Mouse (Mus musculus): Measurements from ENCODE around the gene Slc39a7.
"Not testable (repeated sequence)": the region's sequence is repeated elsewhere in the genome, so short reads cannot be mapped to it uniquely, and the experiment has no call there.

Slc39a7 gene

DNA sequence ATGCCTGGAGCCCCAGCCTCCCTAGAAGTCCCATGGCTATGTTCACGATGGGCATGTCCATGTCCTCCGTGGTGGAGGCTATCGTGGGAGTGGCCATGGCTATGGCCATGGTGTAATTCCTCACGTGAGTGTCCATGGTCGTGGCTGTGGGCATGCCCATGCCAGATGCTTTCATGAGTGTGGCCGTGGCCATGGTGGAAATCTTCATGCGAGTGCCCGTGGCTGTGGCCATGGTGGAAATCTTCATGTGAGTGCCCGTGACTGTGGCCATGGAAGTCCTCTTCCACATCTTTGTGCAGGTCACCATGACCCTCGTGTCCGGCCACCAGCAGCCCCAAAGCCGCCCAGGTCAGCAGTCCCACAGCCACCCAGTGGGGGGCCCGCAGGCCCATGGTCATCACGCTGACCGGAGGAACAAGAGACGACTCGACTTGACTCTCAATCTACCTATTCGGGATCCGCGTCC is 588 bp downstream of the Slc39a7 start:
- no peak for DNase-seq (ENCODE audit: inconsistent ontology term)

DNA sequence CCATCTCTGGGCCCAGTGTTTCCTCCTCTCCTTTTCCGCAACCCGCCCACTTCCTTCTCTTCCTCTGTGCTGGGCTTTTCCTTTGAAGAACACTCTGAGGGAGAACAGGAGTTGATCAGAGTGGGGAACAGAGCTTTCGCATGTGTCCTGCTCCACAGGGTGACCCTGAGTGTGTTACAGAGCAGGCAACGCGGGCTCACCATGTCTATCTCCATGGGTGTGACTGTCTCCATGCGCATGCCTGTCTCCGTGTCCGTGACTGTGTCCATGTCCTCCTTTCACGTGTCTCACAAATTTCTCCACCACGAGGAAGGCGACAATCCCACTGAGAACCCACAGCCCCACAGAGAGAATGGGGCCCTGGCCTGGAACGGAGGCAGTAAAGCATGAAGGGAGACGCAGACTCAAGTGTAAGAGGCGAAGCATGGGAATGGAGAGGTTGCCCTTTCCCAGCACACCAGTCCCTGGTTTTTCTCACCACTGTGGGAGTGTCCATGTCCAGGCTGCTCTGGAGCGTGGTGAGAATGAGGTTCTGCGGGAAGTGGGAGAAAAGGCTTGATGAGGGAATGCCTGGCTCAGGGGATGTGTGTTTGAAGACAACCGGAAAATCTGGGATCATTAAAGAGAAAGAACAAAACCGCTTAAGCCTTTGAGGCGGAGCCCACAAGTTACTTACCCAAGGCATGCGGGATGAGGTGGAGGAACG is 1.4 kb downstream of the Slc39a7 start:
- no peak for DNase-seq (ENCODE audit: inconsistent ontology term)

DNA sequence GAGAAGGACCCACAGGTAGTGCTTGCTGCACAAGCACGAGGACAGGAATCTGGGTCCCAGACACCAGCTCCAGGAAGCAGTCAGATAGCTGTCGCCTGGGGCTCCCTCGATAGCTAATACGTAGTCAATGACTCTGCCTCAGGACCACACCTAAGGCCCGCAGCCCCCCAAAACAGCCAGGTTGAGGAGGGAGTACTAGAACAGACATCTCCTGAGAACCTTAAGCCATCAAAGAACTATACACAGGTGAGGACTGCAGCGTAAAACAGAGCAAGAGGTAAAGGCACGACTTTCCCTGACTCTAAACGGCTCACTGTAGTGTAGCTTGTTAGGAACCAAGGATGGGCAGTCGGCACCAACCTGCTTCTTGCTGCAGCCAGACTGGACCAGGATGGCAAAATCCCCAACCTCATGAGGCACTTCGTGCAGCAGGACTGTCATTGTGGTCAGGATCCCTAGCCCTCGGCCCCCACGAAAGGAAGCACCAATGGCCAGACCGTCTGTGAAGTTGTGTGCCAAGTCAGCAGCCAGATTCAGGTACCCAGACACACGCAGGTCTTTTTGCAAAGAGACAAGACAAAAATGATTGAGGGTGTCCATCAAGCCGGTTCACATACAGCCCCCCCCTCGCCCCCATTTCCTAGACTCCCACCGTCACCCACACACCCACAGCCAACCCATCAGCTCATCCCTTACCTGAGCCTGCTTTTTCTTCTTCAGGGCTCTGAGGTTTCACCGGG is 2.2 kb downstream of the Slc39a7 start:
- no peak for DNase-seq (ENCODE audit: inconsistent ontology term)

DNA sequence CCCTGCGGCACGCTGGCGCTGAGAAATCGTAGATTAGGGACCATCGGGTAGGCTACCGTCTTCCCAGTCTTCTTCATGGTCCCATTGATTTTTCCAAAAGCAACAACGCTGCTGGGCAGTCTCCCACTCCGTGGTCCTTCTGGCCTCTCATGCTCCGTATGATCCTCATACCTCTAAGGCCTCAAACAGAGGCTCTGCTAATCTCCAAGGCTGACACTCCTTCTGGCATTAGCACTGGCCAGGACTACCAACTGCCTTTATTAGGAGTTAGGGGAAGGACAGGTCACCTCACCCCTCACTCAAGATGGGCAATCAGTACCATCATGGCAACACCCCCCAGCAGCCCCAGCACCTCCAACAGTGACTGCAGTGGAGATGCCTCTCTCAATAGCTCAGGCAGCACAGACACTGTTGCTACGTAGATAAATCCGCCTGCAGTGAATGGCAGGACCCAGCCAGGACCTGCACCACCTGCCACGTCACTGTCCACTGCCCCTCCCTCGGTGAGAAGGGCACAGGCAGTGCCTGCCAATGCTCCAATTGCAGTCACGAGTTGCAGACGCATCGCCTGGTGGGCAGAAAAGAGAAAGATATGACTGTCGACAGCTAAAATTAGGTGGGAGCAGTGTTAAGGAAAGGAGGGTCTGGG is 2.9 kb downstream of the Slc39a7 start:
- no peak for DNase-seq (ENCODE audit: inconsistent ontology term)

DNA sequence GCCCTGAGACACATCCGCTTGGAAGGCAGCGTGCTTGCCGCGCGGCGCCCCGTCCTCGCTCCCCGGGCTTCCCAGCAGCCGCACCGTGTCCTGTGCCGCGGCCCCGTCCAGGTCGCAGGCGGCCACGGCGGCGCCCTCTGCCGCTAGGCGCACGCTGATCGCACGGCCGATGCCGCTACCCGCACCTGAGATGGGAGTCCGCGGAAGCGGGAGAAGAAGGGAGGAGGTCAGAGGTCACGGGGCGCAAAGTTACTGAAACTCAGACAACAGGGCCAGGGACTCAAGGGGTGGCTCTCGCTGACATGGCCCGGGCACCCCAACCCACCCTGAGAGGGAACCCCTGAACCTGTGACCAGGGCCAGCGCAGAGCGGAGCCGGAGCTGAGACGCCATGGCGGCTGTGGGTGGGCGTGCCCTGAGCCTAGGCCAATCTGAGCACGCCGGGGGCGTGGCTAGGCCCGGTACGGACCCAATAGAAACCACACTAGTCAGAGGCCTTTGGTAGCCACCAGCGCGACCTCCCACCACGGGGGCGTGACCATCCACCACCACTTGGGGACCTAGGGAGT is 3.7 kb downstream of the Slc39a7 start, which contains the start of gene H2-Ke6:
H2-Ke6 (minus strand) TSS at position 405 of the 568 bp plus-strand sequence.
- peak; percentile 98 for DNase-seq (ENCODE audit: inconsistent ontology term)

DNA sequence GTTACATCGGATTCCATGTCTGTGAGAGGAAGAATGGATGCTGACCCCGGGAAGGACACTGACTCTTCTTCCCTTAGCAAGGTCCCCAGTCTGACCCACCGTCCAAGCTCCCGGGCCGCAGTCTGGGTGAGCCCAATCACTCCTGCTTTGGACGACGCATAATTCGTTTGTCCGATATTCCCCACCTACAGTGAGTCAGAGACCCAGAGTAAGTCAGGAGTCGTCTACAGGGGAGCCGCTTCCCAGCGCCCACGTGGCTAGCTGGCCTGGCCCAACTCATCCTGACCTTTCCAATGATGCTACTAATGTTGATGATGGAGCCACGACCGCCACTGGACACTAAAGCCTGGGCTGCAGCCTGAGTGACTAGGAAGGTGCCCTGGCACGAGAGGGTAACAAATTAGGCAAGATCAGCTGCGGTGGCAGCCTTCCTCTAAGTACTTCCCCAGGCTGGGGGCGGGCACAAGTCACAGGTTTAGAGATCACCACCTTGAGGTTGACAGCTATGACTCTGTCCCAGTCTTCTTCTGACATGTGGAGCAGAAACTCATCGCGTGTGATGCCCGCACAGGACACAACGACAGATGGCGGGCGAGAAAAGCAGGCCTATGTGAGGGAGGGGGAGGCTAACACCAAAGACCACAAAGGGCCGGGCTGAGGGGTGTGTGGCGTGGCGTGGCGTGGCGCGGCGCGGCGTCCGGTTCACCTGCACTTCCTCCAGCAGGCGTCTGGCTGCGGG is 4.4 kb downstream of the Slc39a7 start:
- peak; percentile 42 for DNase-seq (ENCODE audit: inconsistent ontology term)

DNA sequence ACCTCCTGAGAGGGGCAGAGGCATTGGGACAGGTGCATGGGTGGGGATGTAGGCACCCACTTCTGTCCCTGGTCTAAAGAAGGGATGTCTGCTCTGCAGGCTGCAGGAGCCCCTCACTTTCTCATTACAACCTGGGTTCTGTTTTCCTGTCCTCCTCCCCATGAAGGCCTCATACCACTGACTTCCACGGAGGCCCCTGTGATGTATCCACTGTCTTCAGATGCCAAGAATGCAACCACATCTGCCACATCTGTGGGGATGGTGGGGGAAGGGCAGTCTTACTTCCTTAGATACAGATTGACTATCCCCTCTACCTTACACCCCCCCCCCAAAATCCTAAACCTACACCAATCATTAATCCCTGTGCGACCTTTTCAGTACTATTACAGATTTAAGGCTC is 5.3 kb downstream of the Slc39a7 start:
- DNase-seq (ENCODE audit: inconsistent ontology term): no peak

DNA sequence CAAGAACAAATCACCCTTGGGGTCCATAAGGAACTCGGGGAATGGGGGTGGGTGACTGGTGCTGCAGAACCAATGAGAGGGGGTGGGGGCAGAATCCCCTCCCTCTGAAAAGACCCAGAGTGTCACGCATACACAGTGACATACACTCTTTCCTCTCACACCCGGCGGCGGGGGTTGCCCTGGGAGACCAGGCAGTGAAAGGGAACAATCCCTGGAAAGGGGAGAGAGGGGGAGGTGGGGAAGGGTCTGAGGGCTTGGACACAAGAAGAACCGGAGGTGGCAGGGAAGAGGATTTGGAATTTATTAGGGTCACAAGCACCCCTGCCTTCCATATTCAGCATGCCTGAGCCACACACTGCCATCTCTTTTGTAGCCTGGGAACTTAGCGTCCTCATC is 5.7 kb downstream of the Slc39a7 start:
- DNase-seq (ENCODE audit: inconsistent ontology term): no peak

DNA sequence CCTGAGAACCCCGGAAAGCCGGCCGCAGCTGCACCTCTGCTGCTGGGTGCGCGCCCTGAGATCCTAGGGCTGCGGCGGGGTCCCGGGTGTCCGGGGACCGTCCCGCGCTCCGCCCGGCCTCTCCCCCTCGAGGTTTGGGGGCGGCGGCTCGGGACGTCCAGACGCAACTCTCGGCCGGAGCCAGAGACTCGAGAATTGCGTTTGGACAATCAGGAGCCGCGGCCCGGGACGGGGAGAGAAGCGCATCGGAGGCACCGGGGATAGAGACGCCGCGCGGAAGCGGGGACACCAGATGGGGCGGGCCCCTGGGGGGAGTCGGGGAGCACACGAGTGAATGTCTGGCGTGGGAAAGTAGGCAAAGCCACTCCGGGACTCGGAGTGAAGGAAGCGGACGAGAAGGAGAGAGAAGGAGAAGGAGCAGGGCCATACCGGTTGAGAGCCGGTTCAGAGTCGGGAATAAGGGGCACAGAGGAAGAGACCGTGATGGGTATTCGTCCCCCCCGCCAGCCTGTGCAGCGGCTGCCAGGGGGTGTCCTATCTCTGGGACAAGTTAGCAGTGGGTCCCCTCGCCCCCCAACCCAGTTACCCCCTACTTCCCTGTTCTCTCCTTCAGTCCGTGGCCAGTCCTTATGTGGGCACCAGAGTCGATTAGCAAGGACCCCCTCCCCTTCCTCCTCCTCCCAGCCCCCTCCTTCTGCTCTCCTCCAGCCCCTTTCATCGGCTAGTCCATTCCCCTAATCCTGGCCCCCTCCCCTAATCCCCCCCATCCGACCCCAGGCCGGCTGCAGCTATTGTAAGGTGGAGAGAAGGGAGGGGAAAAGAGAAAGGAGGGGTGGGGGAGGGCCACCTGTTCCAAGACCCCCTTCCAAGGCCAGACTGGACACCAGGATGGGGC is 6.4 kb downstream of the Slc39a7 start:
- DNase-seq (ENCODE audit: inconsistent ontology term): no peak

DNA sequence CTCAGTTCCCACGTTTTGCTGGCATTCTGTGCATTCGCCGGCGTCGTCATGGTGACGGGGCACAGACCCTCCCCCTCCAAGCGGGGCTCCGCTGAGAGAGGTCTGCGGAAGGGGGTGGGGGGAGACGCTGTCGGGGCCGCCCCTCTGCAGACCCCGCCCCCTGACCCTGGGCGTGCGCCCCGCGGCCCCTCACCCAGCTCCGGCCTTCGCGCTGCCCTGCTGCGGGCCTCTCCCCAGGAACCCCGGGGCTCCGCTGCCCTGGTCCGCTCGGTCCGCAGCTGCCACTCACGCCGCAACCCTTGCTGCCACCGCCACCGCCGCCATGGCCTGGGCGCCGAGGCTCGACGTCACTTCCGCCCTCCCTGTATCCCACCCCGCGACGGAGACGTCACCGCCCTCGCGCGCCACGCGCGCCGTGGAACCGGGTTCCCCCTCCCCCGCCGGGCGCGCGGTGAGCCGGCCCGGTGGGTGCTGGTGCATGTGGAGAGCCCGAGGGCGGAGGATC is 7.1 kb downstream of the Slc39a7 start, which contains the start of gene Ring1:
Ring1 (minus strand) TSS at position 364 of the 505 bp plus-strand sequence.
- peak; percentile 91 for DNase-seq (ENCODE audit: inconsistent ontology term)

DNA sequence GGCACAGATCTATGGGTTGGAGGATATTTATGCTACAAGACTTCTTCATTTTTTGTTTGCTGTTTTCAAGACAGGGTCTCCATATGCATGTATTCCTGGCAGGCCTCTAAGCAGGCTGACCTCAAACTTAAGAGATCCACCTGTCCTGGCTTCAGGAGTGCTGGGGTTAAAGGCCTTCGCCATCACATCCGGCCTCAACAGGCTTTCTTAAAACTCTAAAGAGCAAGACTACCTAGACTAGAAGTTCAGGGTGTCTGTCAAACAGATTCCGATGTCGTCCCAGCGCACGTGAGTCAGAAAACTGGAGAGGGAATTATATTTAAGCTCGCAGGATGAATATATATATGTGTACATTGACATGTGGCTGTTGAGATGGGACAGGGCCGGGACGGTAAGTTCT is 7.8 kb downstream of the Slc39a7 start:
- no peak for DNase-seq (ENCODE audit: inconsistent ontology term)

DNA sequence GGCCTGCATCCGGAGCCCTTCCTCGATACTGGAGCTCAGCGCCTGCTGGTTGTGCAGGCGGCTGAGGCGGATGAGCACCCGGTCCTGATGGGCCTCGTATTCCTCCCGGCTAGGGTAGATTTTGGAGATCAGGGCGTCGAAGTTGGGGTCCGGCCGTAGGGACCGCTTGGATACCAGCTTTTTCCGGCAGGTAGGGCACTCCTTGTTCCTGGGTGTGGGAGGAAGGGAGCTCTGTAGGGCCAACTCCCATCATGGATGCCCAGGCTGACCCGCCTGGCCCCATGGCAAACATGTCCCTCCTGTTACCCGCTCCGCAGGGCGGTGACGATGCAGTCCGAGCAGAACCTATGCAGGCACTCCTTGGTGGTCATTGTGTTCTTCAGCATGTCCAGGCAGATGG is 8.5 kb downstream of the Slc39a7 start:
- no peak for DNase-seq (ENCODE audit: inconsistent ontology term)

DNA sequence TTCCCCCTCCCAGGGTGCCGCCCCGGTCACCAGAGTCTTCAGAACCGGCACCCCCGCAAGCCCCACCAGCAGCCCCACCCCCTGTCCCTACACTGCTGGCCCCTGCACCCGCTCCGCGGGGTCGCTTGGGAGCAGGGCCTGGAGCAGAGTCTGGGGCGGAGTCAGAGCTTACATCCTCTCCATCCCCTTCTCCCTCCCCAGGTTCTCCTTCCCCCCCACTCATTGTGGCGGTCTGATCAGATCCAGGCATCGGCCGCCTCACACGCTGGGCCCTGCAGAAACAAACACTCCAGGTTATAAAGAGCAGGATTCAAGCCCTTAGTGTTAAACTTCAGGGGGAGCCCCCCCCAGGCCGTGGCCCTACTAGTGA is 9.1 kb downstream of the Slc39a7 start:
- no peak for DNase-seq (ENCODE audit: inconsistent ontology term)

DNA sequence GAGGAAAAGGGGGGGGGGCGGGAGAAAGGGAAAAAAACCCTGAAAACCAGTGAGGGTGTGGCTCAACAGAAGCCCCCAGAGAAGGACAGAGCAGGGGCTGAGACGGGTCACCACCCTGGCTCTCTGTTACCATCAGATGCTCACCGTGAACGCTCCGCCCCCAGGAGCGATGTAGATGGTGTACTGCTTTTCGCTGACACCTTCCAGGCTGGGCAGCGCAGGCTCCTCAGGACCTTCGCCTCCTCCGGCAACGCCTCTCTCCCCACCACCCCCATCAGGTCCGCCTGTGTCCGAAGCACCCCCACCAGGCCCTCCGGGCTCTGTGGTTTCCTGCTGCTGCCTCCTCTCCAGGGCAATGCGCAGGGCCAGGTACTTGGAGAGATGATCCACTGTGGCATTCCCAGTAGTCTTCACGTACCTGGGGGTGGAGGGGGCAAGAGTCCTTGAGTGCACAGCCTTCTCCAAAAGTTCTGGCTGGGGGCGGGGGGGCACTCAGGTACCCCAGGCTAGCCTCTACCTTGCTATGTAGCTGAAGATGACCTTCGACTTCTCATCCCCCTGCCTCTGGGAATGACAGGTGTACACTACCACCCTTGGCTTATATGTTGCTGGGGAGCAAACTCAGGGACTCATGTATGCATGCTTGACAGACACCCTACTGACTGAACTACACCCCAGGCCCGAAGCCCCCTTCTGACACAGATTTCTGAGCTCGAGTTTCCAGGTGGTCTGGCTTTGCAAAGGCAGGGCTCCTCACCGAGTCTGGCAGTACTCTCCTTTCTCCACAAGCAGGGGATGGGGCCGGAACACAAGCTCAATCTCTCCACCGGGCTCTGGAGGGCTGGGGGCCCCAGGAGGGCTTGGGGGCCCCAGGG is 9.7 kb downstream of the Slc39a7 start:
- no peak for DNase-seq (ENCODE audit: inconsistent ontology term)

DNA sequence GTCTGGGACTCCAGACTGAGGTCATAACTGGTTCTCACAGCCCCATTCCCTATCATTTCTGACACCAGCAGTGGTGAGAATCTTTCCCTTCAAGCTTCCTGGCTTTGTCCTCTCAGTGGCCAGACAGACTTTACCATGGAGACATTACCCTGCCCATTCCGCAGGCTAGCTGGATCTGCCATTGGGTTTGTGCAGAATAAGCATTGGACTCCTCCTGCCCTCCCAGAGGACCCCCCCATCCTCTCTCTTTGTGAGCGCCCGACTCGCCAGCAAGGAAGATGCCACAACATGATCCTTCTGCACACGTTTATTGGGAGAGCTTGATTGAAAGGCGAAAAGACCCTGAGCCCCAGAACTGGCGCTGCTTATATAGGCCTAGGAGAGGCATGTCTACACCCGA is 18.0 kb downstream of the Slc39a7 start:
- DNase-seq (ENCODE audit: inconsistent ontology term): no peak

DNA sequence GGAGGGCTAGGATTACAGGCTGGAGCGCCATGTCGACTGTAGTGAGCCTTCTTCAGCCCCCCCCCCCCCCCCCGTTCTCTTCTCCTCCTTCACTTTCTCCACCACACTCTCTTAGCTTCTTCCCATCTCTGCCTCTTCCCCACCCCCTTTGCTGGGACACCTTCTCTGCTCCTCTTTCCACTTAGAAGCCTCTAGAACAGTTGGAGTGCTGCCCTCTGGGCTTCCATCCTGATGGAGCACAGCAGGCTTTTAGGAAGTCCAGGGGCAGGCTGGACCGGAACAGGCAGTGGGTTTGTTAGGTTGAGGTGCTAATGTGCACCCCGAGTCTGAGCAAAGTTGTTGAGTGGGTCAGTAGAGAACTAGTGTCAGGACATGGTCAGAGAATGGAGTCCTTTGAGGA is 21.3 kb downstream of the Slc39a7 start:
- no peak for DNase-seq (ENCODE audit: inconsistent ontology term)

DNA sequence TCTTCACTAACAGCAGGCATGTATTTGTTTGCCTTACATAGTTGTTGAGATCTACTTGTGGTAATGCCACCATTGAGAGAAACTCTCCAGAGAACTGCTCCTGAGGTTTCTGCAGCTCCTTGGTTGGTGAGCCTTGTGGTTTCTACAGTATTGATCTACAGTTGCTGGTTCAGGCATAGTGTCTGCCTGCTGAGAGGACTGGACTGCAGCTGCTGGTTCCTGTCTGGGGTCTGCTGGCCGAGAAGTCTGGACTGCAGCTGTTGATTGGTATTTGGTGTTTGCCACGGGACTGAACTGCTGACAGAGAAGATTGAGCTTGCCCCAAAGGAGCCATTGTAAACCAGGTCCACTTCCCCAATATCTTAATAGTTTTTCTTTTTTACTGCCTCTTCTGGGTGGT is 24.9 kb downstream of the Slc39a7 start:
- DNase-seq (ENCODE audit: inconsistent ontology term): no peak

DNA sequence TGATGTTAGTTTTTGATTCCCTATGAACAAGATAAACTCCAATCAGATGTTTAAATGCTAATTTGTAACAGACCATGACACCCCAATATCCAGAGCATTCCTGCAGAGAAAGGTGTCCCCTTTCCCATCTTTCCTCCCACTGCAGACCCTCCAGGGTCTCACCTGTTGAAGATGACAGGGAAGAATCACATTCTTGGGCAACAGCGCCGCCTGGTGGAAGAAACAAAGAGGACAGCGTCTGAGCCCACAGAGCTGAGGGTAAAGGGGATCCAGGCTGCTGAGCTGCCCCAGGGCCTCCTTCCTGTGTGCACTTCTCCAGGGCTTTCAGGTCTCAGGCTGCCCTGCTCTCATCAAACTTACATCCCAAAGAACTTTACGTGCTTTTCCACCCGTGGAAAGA is 28.1 kb downstream of the Slc39a7 start:
- no peak for DNase-seq (ENCODE audit: inconsistent ontology term)

DNA sequence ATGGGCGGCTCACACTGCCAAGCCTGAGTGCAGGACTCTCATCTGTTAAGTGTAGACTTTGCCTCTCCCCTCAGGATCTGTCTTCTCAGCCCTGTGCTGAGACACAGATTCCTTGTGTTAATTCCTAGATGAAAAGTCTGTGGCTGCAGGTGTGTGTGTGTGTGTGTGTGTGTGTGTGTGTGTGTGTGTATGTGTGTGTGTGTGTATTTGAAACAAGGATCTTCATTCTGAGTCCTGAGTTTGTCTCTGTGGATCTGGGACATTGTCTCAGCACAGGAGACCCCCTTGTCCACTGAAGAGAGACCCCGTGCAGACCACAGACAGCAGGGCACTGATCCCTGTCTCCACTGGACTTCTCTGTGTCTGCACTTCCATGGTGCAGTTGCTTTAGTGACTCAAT is 30.7 kb downstream of the Slc39a7 start:
- DNase-seq (ENCODE audit: inconsistent ontology term): not testable (repeated sequence)
